Mouse (Mus musculus) lung, postnatal 36 days (tissue): ENCODE results near the gene Prss57.

Experiments
- DNase-seq: peaks from one replicate; pipeline ENCODE4 v3.0.0; 2022; ENCODE audit warnings: mixed read lengths

Gene Prss57

GRCm38 (mm10) chr10:79748496-79748895, 42.3 kb downstream of the Prss57 start:
- DNase-seq: no peak

DNA sequence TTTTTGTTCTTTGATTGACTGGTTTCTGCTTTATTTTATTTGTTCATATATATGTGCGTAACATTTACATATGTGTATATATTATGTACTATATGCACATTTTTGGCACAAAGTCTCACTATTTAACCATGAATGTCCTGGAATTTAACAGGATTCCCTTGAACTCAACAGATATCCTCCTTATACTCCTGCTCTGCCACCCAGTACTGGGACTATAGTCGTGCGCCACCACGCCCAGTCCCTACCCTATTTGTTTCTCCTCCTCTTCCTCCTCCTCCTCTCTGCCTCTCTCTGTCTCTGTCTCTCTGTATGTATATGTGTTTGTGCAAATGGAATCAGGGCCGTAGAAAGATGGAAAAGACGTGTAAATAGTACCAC, 44.0 kb downstream of the Prss57 start:
- no peak for DNase-seq

- DNase-seq: peak; percentile 99
These were observed 44.6 kb downstream of the Prss57 start, which contains the start of gene Polrmt for GRCm38 (mm10) chr10:79745898-79746773. Polrmt (minus strand) TSS chr10:79746581.

GRCm38 (mm10) chr10:79745411-79745810, 45.4 kb downstream of the Prss57 start:
- no peak for DNase-seq

- no peak for DNase-seq
These were observed 47.0 kb downstream of the Prss57 start for GRCm38 (mm10) chr10:79743650-79744365.

DNA sequence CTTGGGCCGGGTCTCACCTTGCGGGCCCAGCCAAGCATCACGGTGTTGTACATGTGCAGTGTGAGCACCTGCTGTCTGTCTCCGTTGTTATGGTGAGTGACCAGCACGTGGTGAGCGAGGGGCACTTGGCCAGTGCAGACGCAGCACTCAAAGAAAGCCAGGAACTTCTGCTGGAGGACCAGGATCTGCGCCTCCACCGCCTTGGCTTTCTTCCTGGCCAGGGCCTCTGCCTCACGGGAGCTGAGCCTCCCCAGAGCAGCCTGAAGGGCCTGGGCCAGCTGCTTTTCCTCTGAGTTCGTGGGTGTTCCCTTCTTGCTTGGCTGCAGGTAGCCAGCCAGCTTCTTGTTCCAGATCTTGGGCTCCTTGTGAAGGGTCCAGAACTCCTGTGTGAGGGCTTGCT, 47.6 kb downstream of the Prss57 start:
- no peak for DNase-seq

- no peak for DNase-seq
These were observed 49.9 kb downstream of the Prss57 start for GRCm38 (mm10) chr10:79740863-79741262.

GRCm38 (mm10) chr10:79739234-79739633, 51.5 kb downstream of the Prss57 start:
- no peak for DNase-seq

DNA sequence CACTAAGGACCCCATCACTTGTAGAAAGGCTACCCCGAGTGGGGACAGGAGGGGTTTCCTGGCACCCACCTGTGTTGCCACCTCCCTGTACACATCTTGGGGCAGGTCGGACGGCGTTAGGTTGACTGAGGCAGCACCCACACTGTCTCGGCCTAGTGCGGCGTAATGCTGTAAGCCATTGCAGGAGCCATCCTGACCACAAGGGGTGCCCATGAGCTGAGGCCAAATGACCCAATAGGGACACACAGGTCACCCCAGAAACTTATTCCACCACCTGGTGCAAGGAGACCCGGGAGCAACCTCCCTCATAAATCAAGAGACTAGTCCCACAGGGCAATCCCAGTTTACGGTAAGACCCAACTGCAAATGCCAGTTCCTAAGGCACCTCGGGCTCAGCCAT, 52.5 kb downstream of the Prss57 start:
- DNase-seq: peak; percentile 32

GRCm38 (mm10) chr10:79736706-79737105, 54.1 kb downstream of the Prss57 start:
- no peak for DNase-seq

DNA sequence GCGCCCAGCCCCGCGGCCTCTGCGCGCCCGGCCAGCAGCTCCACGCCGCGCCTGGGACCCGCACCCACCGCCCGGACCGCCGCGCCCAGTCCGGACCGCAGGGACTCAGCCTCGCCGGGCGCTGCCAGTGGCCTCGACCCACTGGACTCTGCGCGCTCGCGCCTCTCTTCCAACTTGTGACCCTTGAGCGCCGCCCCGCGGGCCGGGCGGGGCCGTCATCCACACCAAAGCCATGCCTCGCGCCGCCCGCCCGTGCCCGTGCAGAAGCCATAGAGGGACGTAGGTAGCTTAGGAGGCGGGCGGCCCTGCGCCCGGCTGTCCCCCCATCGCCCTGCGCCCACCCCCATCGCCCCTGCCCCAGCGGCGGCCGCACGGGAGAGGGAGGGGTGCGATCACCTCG, 55.4 kb downstream of the Prss57 start:
- DNase-seq: no peak

GRCm38 (mm10) chr10:79733847-79734246, 56.9 kb downstream of the Prss57 start:
- DNase-seq: no peak

GRCm38 (mm10) chr10:79732500-79732899, 58.3 kb downstream of the Prss57 start:
- DNase-seq: peak; percentile 56
